Mouse (Mus musculus) heart, embryonic 13.5 days (tissue): ENCODE results near the gene Tigd3. TPM values are rescaled to one million over a fixed set of nuclear protein-coding genes. Genes with fewer than 3 reads are reported as not detected.

Experiments
- ATAC-seq: fragments of 200-750 bp; cut with Nextera tagmentation; 2 replicates; pipeline ENCODE4 v1.8.0; 2017; ENCODE audit warnings: moderate TSS enrichment; ENCODE audit not compliant: insufficient number of reproducible peaks, low FRiP score, low TSS enrichment; ENCODE audit errors: extremely low read depth
- H3K27ac ChIP-seq: fragments of 300-500 bp; sonication (generic); replicated peaks from 2 replicates; pipeline ENCODE4 v1.5.1; 2015; ENCODE audit warnings: moderate library complexity, mild to moderate bottlenecking, inconsistent platforms
- H3K27me3 ChIP-seq: fragments of 300-500 bp; sonication (generic); replicated peaks from 2 replicates; pipeline ENCODE4 v1.6.1; 2015; ENCODE audit warnings: mild to moderate bottlenecking, inconsistent platforms
- H3K36me3 ChIP-seq: fragments of 300-500 bp; sonication (generic); 2 replicates; pipeline ENCODE4 v1.6.1; 2015; ENCODE audit warnings: mild to moderate bottlenecking, inconsistent platforms
- H3K4me1 ChIP-seq: fragments of 300-500 bp; sonication (generic); 2 replicates; pipeline ENCODE4 v1.6.1; 2015; ENCODE audit warnings: inconsistent platforms
- H3K4me2 ChIP-seq: fragments of 300-500 bp; sonication (generic); 2 replicates; pipeline ENCODE4 v1.6.1; 2015; ENCODE audit warnings: inconsistent platforms, mild to moderate bottlenecking, moderate library complexity
- H3K4me3 ChIP-seq: fragments of 300-500 bp; sonication (generic); 2 replicates; pipeline ENCODE4 v1.5.1; 2015; ENCODE audit warnings: moderate library complexity, mild to moderate bottlenecking, inconsistent platforms
- H3K9ac ChIP-seq: fragments of 300-500 bp; sonication (generic); 2 replicates; pipeline ENCODE4 v1.6.1; 2015; ENCODE audit warnings: inconsistent platforms, mild to moderate bottlenecking, moderate library complexity
- H3K9me3 ChIP-seq: fragments of 300-500 bp; sonication (generic); 2 replicates; pipeline ENCODE4 v1.6.1; 2016; ENCODE audit warnings: inconsistent platforms
- WGBS: fragments of 180-500 bp; shearing (Covaris S2); methylation state at CpG from one replicate; pipeline ENCODE4 v1.1.7; 2015; ENCODE audit warnings: mixed read lengths; 5-methylcytosine and 5-hydroxymethylcytosine counted together
- polyA plus RNA-seq: library from polyadenylated mRNA; unstranded; fragments of >200 nt; fragmentation: Nextera tagmentation; extraction: Ambion mirVana; gene quantifications from 2 replicates; pipeline ENCODE4 v1.2.1, GENCODE M21; 2015

The Tigd3 gene
- polyA plus RNA-seq, 1 experiment from 2014 or later: 1.9 TPM

- Histone ChIP-seq H3K27me3 (0 out of 2 replicates have a peak, but pooled peaks cover 3% of the 10 kb centered on the region), H3K9ac (peak overlapping the region; percentile 40; the same call in 1 of the 2 replicates), H3K27ac (peak overlapping the region; percentile 74), H3K4me3 (no peak overlapping the region), H3K36me3 (no peaks in the 10 kb centered on the region), H3K4me2 (no peak overlapping the region), H3K4me1 (peaks cover 45% of the 10 kb centered on the region), H3K9me3 (no peaks in the 10 kb centered on the region)
- WGBS: 57% methylated on average over 14 of the region's 14 CpGs
- ATAC-seq: peak; percentile 48; the same call in 1 of the 2 replicates
Measured at GRCm38 (mm10) chr19:5929634-5930596, 36.0 kb upstream of the Tigd3 start.

GRCm38 (mm10) chr19:5928546-5928945 lies 34.6 kb upstream of the Tigd3 start:
- Histone ChIP-seq H3K36me3 (no peaks in the 10 kb centered on the region), H3K27me3 (0 out of 2 replicates have a peak, but pooled peaks cover 3% of the 10 kb centered on the region), H3K4me2 (no peak overlapping the region), H3K9ac (0 out of 2 replicates have a peak overlapping the region, but pooled peaks have one; percentile 24), H3K4me1 (peaks cover 46% of the 10 kb centered on the region), H3K9me3 (no peaks in the 10 kb centered on the region), H3K27ac (peak overlapping the region; percentile 74; the same call in 1 of the 2 replicates), H3K4me3 (no peak overlapping the region)
- ATAC-seq: no peak
- 57% methylated on average over 3 of the region's 3 CpGs for WGBS

DNA sequence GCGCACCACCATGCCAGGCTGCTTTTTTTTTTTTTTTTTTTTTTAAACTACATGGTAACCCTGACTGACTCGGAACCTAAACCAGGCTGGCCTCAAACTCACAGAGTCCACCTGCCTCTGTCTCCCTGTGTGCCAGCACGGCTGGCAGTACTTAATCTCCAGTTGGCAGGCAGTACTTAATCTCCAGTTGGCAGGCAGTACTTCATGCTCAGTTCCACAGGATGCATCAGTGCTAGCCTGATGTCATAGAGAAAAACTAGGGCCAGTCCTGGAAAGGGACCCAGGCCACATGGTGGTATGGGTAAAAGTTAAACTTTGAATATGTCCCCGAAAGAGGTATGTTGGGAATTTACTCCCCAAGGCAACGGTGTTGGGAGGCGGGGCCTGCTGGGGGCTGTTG lies 34.2 kb upstream of the Tigd3 start:
- Histone ChIP-seq H3K4me3 (no peak overlapping the region), H3K4me2 (no peak overlapping the region), H3K9me3 (no peaks in the 10 kb centered on the region), H3K4me1 (peaks cover 48% of the 10 kb centered on the region), H3K9ac (0 out of 2 replicates have a peak overlapping the region, but pooled peaks have one; percentile 24), H3K36me3 (no peaks in the 10 kb centered on the region), H3K27me3 (0 out of 2 replicates have a peak, but pooled peaks cover 3% of the 10 kb centered on the region), H3K27ac (no peak overlapping the region)
- ATAC-seq: no peak
- 70% methylated on average over 6 of the region's 6 CpGs for WGBS

GRCm38 (mm10) chr19:5927532-5927931 lies 33.6 kb upstream of the Tigd3 start:
- Histone ChIP-seq H3K27me3 (0 out of 2 replicates have a peak, but pooled peaks cover 3% of the 10 kb centered on the region), H3K9me3 (no peaks in the 10 kb centered on the region), H3K27ac (no peak overlapping the region), H3K9ac (no peak overlapping the region), H3K4me2 (no peak overlapping the region), H3K4me1 (peaks cover 54% of the 10 kb centered on the region), H3K36me3 (no peaks in the 10 kb centered on the region), H3K4me3 (no peak overlapping the region)
- ATAC-seq: no peak
- WGBS: 72% methylated on average over 8 of the region's 8 CpGs

GRCm38 (mm10) chr19:5927026-5927425 lies 33.1 kb upstream of the Tigd3 start:
- no peaks in the 10 kb centered on the region for H3K36me3 ChIP-seq
- H3K4me1 ChIP-seq: peaks cover 59% of the 10 kb centered on the region
- no peak for ATAC-seq
- no peak overlapping the region for H3K27ac ChIP-seq
- no peak overlapping the region for H3K4me2 ChIP-seq
- H3K4me3 ChIP-seq: no peak overlapping the region
- H3K9ac ChIP-seq: 0 out of 2 replicates have a peak overlapping the region, but pooled peaks have one; percentile 7
- 74% methylated on average over 11 of the region's 11 CpGs for WGBS
- H3K27me3 ChIP-seq: 0 out of 2 replicates have a peak, but pooled peaks cover 3% of the 10 kb centered on the region
- H3K9me3 ChIP-seq: no peaks in the 10 kb centered on the region

DNA sequence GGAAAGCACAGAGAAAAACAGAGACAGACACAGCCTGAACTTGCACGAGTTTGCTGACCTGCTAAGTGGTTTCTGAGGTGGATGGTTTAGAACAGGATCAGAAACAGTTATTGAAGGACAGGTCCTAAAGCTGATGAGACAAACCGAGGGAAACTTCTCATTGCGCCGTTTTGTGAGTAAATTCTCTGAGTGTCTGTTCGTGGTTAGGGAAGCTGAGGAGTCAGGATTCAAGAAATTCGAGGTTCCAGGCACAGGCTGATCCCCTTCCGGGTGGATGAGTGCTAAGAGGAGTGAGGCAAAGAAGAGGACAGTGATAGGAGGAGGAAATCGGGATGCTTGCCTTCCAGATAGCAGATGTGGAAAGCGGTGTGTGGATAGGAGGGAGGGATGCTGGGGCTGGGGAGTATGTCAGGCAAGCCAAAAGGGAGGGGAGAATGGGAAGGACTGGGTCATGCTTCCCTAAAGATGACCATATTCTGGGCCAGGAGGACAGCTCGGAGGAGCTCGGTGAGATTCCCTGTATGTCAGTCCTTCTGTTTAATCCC lies 31.4 kb upstream of the Tigd3 start:
- Histone ChIP-seq H3K4me1 (peaks cover 69% of the 10 kb centered on the region), H3K9ac (peak overlapping the region; percentile 83)

DNA sequence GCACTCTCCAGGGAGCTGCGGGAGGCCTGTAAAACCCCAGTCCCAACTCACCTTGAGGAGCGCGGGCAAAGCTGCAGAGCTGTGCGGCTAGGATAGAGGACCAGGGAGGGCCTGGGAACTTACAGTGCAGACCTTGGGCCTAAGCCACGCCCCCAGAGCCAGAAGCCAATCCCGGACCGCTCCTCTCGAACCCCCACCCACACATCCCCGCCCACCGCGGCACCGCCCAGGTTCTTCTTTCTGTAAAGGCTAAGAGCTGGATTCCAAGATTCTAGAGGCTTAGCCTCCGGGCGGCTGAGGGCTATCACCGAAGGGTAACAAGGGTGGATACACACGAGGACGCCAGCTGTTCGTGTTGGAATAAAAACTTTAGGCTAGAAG lies 30.8 kb upstream of the Tigd3 start, which contains the start of gene Cdc42ep2:
Cdc42ep2 (minus strand) TSS at position 104 of the 381 bp plus-strand sequence.
- Histone ChIP-seq H3K27ac (peak within 1 kb of the TSS; percentile 88), H3K4me1 (peaks cover 63% of the 10 kb centered on the region), H3K4me2 (peak within 1 kb of the TSS; percentile 96), H3K36me3 (peaks cover 6% of the 10 kb centered on the region), H3K9ac (peak within 1 kb of the TSS; percentile 83), H3K9me3 (no peaks in the 10 kb centered on the region), H3K27me3 (0 out of 2 replicates have a peak, but pooled peaks cover 3% of the 10 kb centered on the region), H3K4me3 (peak within 1 kb of the TSS; percentile 69)
- WGBS: under 1% methylated on average over 18 of the region's 18 CpGs
- ATAC-seq: peak; percentile 91

More for the DNA sequence above, 31.4 kb upstream of the Tigd3 start:
- no peak for ATAC-seq
- peak overlapping the region; percentile 69 for H3K4me3 ChIP-seq
- 0 out of 2 replicates have a peak, but pooled peaks cover 3% of the 10 kb centered on the region for H3K27me3 ChIP-seq
- WGBS: 24% methylated on average over 11 of the region's 11 CpGs
- H3K4me2 ChIP-seq: peak overlapping the region; percentile 96
- peaks cover 3% of the 10 kb centered on the region; the same call in 1 of the 2 replicates for H3K36me3 ChIP-seq
- H3K9me3 ChIP-seq: no peaks in the 10 kb centered on the region
- peak overlapping the region; percentile 88 for H3K27ac ChIP-seq

- under 1% methylated on average over 38 of the region's 38 CpGs for WGBS
- peak; percentile 51; the same call in 1 of the 2 replicates for ATAC-seq
Measured at GRCm38 (mm10) chr19:5923990-5924712, 30.2 kb upstream of the Tigd3 start.

DNA sequence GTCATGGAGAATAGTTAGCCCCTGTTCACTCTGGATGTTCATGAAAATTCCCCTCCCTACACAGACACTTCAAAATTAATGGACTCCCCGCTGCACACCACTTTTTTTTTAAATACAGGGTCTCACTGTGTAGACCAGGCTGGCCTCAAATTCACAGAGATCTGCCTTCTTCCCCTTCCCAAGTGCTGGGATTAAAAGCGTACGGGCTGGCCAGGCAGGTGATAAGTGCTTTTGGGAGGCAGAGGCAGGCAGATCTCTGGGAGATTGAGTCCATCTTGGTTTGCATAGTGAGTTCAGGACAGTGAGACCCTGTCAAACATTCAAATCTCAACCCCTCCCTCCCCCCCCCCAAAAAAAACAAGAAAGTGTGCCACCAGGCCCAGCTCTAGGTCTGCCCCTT lies 29.0 kb upstream of the Tigd3 start:
- no peaks in the 10 kb centered on the region for H3K9me3 ChIP-seq
- peak overlapping the region; percentile 27 for H3K4me3 ChIP-seq
- 87% methylated on average over 3 of the region's 3 CpGs for WGBS
- peaks cover 47% of the 10 kb centered on the region for H3K4me1 ChIP-seq
- H3K9ac ChIP-seq: peak overlapping the region; percentile 70
- peaks cover 19% of the 10 kb centered on the region for H3K36me3 ChIP-seq
- ATAC-seq: no peak
- H3K4me2 ChIP-seq: peak overlapping the region; percentile 96
- 0 out of 2 replicates have a peak, but pooled peaks cover 3% of the 10 kb centered on the region for H3K27me3 ChIP-seq
- peak overlapping the region; percentile 48; the same call in 1 of the 2 replicates for H3K27ac ChIP-seq

More at GRCm38 (mm10) chr19:5923990-5924712, 30.2 kb upstream of the Tigd3 start:
- peak overlapping the region; percentile 88 for H3K27ac ChIP-seq
- peak overlapping the region; percentile 83 for H3K9ac ChIP-seq
- H3K4me2 ChIP-seq: peak overlapping the region; percentile 96
- H3K9me3 ChIP-seq: no peaks in the 10 kb centered on the region
- peaks cover 57% of the 10 kb centered on the region for H3K4me1 ChIP-seq
- H3K27me3 ChIP-seq: 0 out of 2 replicates have a peak, but pooled peaks cover 3% of the 10 kb centered on the region
- H3K36me3 ChIP-seq: peaks cover 7% of the 10 kb centered on the region
- peak overlapping the region; percentile 69 for H3K4me3 ChIP-seq

DNA sequence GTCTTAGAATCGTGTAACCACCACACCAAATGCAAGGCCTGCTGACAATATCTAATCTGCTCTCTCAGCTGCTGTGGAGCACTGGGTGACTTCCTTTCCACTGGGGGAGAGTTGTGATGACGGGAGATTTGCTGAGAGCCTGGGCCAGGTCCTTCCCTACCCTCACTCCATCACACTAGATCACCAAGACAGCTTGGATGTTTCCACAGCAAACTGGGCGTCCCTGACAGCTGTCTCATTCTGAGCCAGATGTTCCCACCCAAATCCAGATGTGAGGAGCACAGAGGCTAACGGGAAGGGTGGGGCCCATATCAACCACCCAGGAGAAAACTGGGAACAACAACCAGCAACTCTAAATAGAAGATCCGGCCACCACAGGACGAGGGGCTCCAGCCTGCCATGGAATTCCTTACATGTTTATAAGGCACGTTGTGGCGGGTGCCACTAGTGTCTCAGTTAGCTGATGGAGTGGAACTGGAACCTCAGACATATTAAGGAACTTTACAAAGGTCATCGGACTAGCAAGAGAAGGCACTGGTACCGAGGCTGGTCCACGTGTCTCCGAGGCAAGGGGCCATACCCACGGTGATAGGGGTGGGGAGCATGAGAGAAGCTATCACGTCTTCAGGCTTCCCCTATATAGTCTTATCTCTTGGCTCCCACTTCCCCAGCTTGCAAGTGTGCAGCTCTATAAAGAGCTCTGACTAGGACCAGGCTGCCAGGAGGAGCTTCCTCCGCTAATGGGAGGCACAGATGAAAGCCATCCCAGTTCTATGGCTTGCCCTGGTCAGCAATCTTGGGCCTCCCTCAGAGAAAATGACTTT lies 28.4 kb upstream of the Tigd3 start:
- 0 out of 2 replicates have a peak, but pooled peaks cover 3% of the 10 kb centered on the region for H3K27me3 ChIP-seq
- peaks cover 47% of the 10 kb centered on the region for H3K4me1 ChIP-seq
- H3K9ac ChIP-seq: peak overlapping the region; percentile 70
- H3K27ac ChIP-seq: peak overlapping the region; percentile 48
- ATAC-seq: no peak
- peak overlapping the region; percentile 27 for H3K4me3 ChIP-seq
- no peaks in the 10 kb centered on the region for H3K9me3 ChIP-seq
- H3K36me3 ChIP-seq: peaks cover 25% of the 10 kb centered on the region
- peak overlapping the region; percentile 96 for H3K4me2 ChIP-seq
- WGBS: 37% methylated on average over 15 of the region's 15 CpGs
